Mouse (Mus musculus) 416B (cell line): ENCODE measurements at regions not wholly inside any gene's neighbourhood (a gene's known extent, or its start where the extent isn't known, plus 50 kb on each side); places are given as distances from the start of the nearest gene placed in this dataset.

Experiments used
- DNase-seq: peaks from one replicate; pipeline ENCODE4 v3.0.0; 2011; ENCODE audit warnings: low read depth

GRCm38 (mm10) chr13:99630356-99630755 is 114.0 kb upstream of the Map1b start:
- DNase-seq, result no peak

GRCm38 (mm10) chr13:99625196-99625595 is 108.9 kb upstream of the Map1b start:
- DNase-seq, result no peak

- no peak for DNase-seq
Measured at GRCm38 (mm10) chr13:99618332-99618731, 102.0 kb upstream of the Map1b start.

GRCm38 (mm10) chr13:99617457-99617856 is 101.1 kb upstream of the Map1b start:
- no peak for DNase-seq

GRCm38 (mm10) chr13:99611715-99612494 is 95.6 kb upstream of the Map1b start:
- no peak for DNase-seq

- DNase-seq, result no peak
Measured at GRCm38 (mm10) chr13:99610498-99610897, 94.2 kb upstream of the Map1b start.

GRCm38 (mm10) chr13:99609151-99610146 is 93.1 kb upstream of the Map1b start:
- DNase-seq, result no peak

GRCm38 (mm10) chr13:99608591-99608990 is 92.3 kb upstream of the Map1b start:
- DNase-seq, result no peak

GRCm38 (mm10) chr13:99607208-99607607 is 90.9 kb upstream of the Map1b start:
- no peak for DNase-seq

GRCm38 (mm10) chr13:99606606-99606990 is 90.3 kb upstream of the Map1b start:
- peak; percentile 26 for DNase-seq

GRCm38 (mm10) chr13:99605866-99606605 is 89.7 kb upstream of the Map1b start:
- no peak for DNase-seq

GRCm38 (mm10) chr13:99597891-99598290 is 81.6 kb upstream of the Map1b start:
- DNase-seq, result no peak

- no peak for DNase-seq
Measured at GRCm38 (mm10) chr13:99593846-99594813, 77.8 kb upstream of the Map1b start.

- DNase-seq, result no peak
Measured at GRCm38 (mm10) chr13:99593243-99593635, 76.9 kb upstream of the Map1b start.

- DNase-seq, result no peak
Measured at GRCm38 (mm10) chr13:99592596-99593242, 76.4 kb upstream of the Map1b start.

- no peak for DNase-seq
Measured at GRCm38 (mm10) chr13:99588646-99589045, 72.3 kb upstream of the Map1b start.

GRCm38 (mm10) chr13:99583841-99584240 is 67.5 kb upstream of the Map1b start:
- DNase-seq, result no peak

GRCm38 (mm10) chr13:99580296-99580695 is 64.0 kb upstream of the Map1b start:
- no peak for DNase-seq

- no peak for DNase-seq
Measured at GRCm38 (mm10) chr13:99579596-99580175, 63.3 kb upstream of the Map1b start.

- DNase-seq, result no peak
Measured at GRCm38 (mm10) chr13:99577686-99578085, 61.3 kb upstream of the Map1b start.
